Mouse (Mus musculus): ENCODE measurements around the gene Zscan12. TPM values are rescaled to one million over a fixed set of nuclear protein-coding genes. Genes with fewer than 3 reads are reported as not detected.

The Zscan12 gene
- polyA plus RNA-seq, 1 experiment from 2014 or later: 13.9 TPM

DNA sequence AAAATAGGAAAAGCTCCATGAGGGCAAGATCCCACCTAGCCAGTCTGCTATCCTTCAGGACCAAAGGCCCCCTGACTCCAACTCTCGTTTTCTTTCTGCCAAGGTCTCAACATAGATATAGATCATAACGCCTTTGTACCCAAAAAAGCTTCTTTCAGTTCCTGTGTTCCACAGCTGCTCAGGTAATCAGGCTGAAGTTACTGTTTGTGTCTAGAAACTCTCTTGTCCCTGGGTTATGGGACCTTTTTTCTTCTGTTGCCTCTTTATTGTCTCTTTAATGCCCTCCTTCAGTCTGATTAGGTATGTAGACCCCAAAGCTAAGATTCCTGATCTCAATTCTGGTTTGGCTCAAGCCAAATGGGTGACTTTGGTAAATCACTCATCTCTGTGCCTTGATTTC, 34.9 kb downstream of the Zscan12 start:
- no peak for ATAC-seq (ENCODE audit: low FRiP score, low TSS enrichment)
- WGBS: 89% methylated on average over 2 of the region's 2 CpGs

DNA sequence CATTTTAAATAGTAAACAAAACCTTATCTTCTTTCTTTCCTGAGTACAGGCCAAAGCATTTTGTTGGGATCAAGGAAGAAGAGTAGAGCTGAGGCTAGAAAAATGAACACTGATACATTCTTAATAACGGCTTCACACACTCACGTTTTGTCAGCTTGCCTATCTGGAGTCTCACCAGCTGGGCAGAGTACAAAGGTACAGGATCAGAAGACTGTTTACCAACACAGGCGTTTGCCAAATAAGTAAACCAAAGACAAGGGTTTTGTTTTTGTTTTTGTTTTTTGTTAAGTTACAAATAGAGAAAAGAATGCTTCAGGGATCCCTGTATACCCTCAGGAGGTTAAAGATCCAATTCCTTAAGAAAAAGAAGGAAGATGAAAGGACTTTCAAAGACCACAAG, 38.5 kb downstream of the Zscan12 start:
- peak overlapping the region; percentile 91 for H3K4me3 ChIP-seq (ENCODE audit: low read length)
- ATAC-seq (ENCODE audit: low FRiP score, low TSS enrichment): no peak
- peak overlapping the region; percentile 97 for H3K9ac ChIP-seq (replicated peaks; ENCODE audit: low read length)
- H3K36me3 ChIP-seq (ENCODE audit: insufficient read depth, low read length): peaks cover 22% of the 10 kb centered on the region
- H3K27ac ChIP-seq (ENCODE audit: low read length): no peak overlapping the region
- H3K4me2 ChIP-seq (replicated peaks; ENCODE audit: low read depth, low read length): peak overlapping the region; percentile 86
- WGBS: 78% methylated on average over 3 of the region's 3 CpGs
- no peaks in the 10 kb centered on the region for H3K9me3 ChIP-seq (ENCODE audit: low read length)
- peaks cover 14% of the 10 kb centered on the region for H3K4me1 ChIP-seq (ENCODE audit: insufficient read depth, low read length)
- no peaks in the 10 kb centered on the region for H3K27me3 ChIP-seq (ENCODE audit: insufficient read depth, low read length)

More for the DNA sequence above, 34.9 kb downstream of the Zscan12 start:
- no peak overlapping the region for H3K4me3 ChIP-seq (ENCODE audit: low read length)
- H3K4me2 ChIP-seq (replicated peaks; ENCODE audit: low read depth, low read length): no peak overlapping the region
- peaks cover 2% of the 10 kb centered on the region; the same call in 1 of the 2 replicates for H3K9me3 ChIP-seq (ENCODE audit: low read length)
- no peaks in the 10 kb centered on the region for H3K27me3 ChIP-seq (ENCODE audit: insufficient read depth, low read length)
- H3K27ac ChIP-seq (ENCODE audit: low read length): no peak overlapping the region
- peaks cover 14% of the 10 kb centered on the region for H3K4me1 ChIP-seq (ENCODE audit: insufficient read depth, low read length)
- no peak overlapping the region for H3K9ac ChIP-seq (replicated peaks; ENCODE audit: low read length)
- peaks cover 54% of the 10 kb centered on the region for H3K36me3 ChIP-seq (ENCODE audit: insufficient read depth, low read length)

DNA sequence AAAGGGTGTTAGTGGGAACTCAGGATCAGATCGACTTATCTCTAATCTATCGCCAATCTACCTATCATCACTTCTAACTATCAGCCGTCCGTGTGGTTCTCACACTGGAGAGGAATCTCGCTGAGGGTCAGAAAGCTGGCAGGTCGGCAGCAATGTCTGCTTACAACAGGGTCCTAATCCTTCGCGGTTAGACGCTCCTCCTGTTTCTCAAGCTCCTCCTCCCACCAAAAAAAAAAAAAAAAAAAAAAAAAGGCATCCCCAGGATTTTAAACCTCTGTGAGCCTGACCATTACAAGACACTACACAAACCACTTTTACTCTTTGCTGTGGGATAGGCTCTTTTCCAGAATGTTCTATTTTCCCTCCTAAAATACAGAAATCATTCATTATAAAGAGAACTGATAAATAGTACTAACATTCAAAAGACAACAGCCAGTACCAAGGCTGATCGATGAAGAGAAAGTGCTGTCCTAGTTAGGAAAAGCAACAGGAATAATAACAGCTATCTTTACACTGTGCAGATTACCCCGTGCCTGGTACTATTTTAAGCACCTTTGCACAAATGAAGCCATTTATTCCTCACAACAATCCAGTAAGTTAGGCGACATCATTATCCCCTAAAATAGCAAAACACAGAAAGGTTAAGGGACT, 39.1 kb downstream of the Zscan12 start:
- Histone ChIP-seq H3K9me3 (ENCODE audit: low read length) (no peaks in the 10 kb centered on the region), H3K4me2 (replicated peaks; ENCODE audit: low read depth, low read length) (peak overlapping the region; percentile 86), H3K4me3 (ENCODE audit: low read length) (peak overlapping the region; percentile 91), H3K4me1 (ENCODE audit: insufficient read depth, low read length) (peaks cover 14% of the 10 kb centered on the region), H3K27me3 (ENCODE audit: insufficient read depth, low read length) (no peaks in the 10 kb centered on the region), H3K27ac (ENCODE audit: low read length) (peak overlapping the region; percentile 82; the same call in 1 of the 2 replicates), H3K36me3 (ENCODE audit: insufficient read depth, low read length) (peaks cover 17% of the 10 kb centered on the region), H3K9ac (replicated peaks; ENCODE audit: low read length) (peak overlapping the region; percentile 97)
- 0 out of 2 replicates have a peak, but pooled peaks have one; percentile 28 for ATAC-seq (ENCODE audit: low FRiP score, low TSS enrichment)
- WGBS: 13% methylated on average over 12 of the region's 12 CpGs

DNA sequence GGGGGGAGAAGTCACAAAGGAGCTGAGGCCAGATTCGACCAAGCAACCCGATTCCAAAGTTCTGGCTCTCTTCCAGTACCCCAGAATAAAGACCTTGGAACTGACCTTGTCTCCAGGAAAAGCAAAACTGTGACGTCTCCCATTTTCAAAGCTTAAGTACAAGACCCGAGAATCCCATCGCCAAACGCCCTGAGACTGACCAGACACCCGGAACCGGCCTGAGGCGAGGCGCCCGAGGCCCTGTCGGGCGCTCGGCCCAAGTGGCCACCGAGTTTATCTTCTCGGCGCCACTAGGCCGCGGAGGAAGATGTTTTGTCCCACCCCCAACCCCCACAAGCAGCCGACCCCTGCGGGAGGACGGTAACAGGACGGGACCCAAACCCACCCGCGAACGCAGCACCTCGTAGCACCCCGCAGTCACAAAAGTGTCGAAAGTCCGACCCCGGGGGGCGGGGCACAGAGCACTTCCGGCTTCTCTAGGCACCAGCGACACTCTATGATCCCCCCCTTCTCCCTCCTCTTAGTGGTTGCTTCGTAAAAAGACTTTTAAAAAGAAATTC, 39.7 kb downstream of the Zscan12 start, which contains the start of gene Zkscan3:
Gene Zkscan3 (minus strand): TSS at position 469 of the 560 bp plus-strand sequence.
- H3K36me3 ChIP-seq (ENCODE audit: insufficient read depth, low read length): peaks cover 15% of the 10 kb centered on the region
- peaks cover 14% of the 10 kb centered on the region for H3K4me1 ChIP-seq (ENCODE audit: insufficient read depth, low read length)
- peak within 1 kb of the TSS; percentile 86 for H3K4me2 ChIP-seq (replicated peaks; ENCODE audit: low read depth, low read length)
- peak; percentile 97 for ATAC-seq (ENCODE audit: low FRiP score, low TSS enrichment)
- peak within 1 kb of the TSS; percentile 82 for H3K27ac ChIP-seq (ENCODE audit: low read length)
- no peaks in the 10 kb centered on the region for H3K27me3 ChIP-seq (ENCODE audit: insufficient read depth, low read length)
- no peaks in the 10 kb centered on the region for H3K9me3 ChIP-seq (ENCODE audit: low read length)
- WGBS: under 1% methylated on average over 35 of the region's 35 CpGs
- peak within 1 kb of the TSS; percentile 97 for H3K9ac ChIP-seq (replicated peaks; ENCODE audit: low read length)
- H3K4me3 ChIP-seq (ENCODE audit: low read length): peak within 1 kb of the TSS; percentile 91

DNA sequence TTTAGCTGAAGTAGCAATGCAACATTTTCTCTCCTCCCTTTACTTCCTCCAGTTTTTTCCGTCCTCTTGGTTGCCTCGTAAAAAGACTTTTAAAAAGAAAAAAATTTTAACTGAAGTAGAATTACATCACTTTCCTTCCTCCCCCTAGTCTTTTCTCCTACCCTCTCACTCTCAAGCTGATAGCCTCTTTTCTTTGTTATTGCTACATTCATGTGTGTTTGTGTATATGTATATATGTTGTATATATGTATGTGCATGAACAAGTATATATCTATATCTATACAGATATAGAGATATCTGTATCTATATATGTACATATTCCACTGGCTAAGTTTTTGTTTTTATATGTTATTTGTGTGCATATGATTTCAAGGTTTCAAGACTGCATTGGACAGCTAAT, 40.2 kb downstream of the Zscan12 start:
- peak overlapping the region; percentile 91 for H3K4me3 ChIP-seq (ENCODE audit: low read length)
- H3K27ac ChIP-seq (ENCODE audit: low read length): no peak overlapping the region; the same call in 1 of the 2 replicates
- WGBS: 3% methylated on average over 2 of the region's 2 CpGs
- H3K4me2 ChIP-seq (replicated peaks; ENCODE audit: low read depth, low read length): peak overlapping the region; percentile 86
- H3K9me3 ChIP-seq (ENCODE audit: low read length): no peaks in the 10 kb centered on the region
- H3K9ac ChIP-seq (replicated peaks; ENCODE audit: low read length): peak overlapping the region; percentile 97
- peak; percentile 43; the same call in 1 of the 2 replicates for ATAC-seq (ENCODE audit: low FRiP score, low TSS enrichment)
- peaks cover 11% of the 10 kb centered on the region for H3K36me3 ChIP-seq (ENCODE audit: insufficient read depth, low read length)
- H3K4me1 ChIP-seq (ENCODE audit: insufficient read depth, low read length): peaks cover 15% of the 10 kb centered on the region
- H3K27me3 ChIP-seq (ENCODE audit: insufficient read depth, low read length): no peaks in the 10 kb centered on the region

DNA sequence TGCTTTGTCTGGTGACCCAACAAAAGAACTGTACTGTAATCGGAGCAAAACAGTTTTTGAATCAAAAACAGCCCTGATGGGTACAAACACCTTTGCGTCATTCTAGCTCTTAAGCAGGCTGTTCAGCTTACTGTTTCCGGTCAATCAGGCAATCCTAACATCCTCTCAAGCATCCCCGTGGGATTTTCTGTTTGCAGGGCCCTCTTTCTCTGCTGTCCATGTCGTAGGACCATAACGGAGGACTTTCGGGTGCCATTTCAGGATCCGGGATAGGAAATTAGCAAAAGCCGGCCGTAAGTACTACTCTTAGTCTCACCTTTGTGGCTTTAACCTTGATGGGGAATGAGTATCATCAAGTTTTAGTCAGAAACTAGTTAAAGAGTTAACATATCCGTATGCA, 44.7 kb downstream of the Zscan12 start:
- ATAC-seq (ENCODE audit: low FRiP score, low TSS enrichment): no peak
- Histone ChIP-seq H3K4me3 (ENCODE audit: low read length) (peak overlapping the region; percentile 59; the same call in 1 of the 2 replicates), H3K4me2 (replicated peaks; ENCODE audit: low read depth, low read length) (peak overlapping the region; percentile 72; the same call in 1 of the 2 replicates), H3K27ac (ENCODE audit: low read length) (no peak overlapping the region), H3K9ac (replicated peaks; ENCODE audit: low read length) (no peak overlapping the region), H3K36me3 (ENCODE audit: insufficient read depth, low read length) (no peaks in the 10 kb centered on the region), H3K27me3 (ENCODE audit: insufficient read depth, low read length) (no peaks in the 10 kb centered on the region), H3K9me3 (ENCODE audit: low read length) (no peaks in the 10 kb centered on the region), H3K4me1 (ENCODE audit: insufficient read depth, low read length) (peaks cover 7% of the 10 kb centered on the region; the same call in 1 of the 2 replicates)
- WGBS: 80% methylated on average over 11 of the region's 11 CpGs

DNA sequence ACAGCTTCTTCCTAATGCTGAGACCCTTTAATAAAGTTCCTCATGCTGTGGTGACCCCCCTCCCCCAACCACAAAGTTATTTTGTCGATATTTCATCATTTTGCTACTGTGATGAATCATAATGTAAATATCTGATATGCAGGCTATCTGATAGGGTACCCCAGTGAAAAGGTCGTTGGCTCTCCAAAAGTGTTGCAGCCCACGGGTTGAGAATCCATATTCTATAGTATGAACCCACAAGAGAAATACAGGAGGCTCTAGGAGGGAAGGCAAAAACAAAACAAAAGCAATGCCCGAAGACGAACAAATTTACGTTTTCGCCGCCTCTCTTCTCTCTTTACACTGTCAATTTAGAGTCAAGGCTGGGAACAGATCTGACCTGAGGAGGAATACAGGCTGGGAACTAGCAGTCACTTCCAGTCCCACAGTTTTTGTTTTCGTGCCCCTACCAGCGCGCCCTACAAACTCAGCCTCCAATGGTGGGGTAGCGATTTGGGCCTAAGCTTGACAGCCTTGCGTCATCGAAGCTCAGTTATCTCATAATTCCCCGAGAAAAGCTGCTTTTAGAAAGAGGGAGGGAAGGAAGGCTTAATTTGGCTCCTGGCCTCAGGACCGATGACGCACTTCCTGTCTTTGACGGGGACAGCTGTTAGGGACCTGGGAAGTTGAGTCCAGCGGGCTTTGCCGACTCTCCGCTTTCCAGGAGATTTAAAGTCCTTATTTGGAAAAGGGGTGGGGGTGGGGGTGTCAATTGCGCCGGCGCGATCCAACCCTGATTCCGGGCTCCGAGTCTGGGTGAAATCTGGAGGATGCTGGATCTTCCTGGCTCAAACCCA, 45.6 kb downstream of the Zscan12 start:
- WGBS: 4% methylated on average over 26 of the region's 27 CpGs
- peaks cover 7% of the 10 kb centered on the region; the same call in 1 of the 2 replicates for H3K4me1 ChIP-seq (ENCODE audit: insufficient read depth, low read length)
- H3K4me3 ChIP-seq (ENCODE audit: low read length): peak overlapping the region; percentile 59
- H3K9ac ChIP-seq (replicated peaks; ENCODE audit: low read length): peak overlapping the region; percentile 73
- no peaks in the 10 kb centered on the region for H3K36me3 ChIP-seq (ENCODE audit: insufficient read depth, low read length)
- no peaks in the 10 kb centered on the region for H3K27me3 ChIP-seq (ENCODE audit: insufficient read depth, low read length)
- H3K9me3 ChIP-seq (ENCODE audit: low read length): no peaks in the 10 kb centered on the region
- H3K4me2 ChIP-seq (replicated peaks; ENCODE audit: low read depth, low read length): peak overlapping the region; percentile 72
- peak overlapping the region; percentile 76 for H3K27ac ChIP-seq (ENCODE audit: low read length)
- peak; percentile 98 for ATAC-seq (ENCODE audit: low FRiP score, low TSS enrichment)

DNA sequence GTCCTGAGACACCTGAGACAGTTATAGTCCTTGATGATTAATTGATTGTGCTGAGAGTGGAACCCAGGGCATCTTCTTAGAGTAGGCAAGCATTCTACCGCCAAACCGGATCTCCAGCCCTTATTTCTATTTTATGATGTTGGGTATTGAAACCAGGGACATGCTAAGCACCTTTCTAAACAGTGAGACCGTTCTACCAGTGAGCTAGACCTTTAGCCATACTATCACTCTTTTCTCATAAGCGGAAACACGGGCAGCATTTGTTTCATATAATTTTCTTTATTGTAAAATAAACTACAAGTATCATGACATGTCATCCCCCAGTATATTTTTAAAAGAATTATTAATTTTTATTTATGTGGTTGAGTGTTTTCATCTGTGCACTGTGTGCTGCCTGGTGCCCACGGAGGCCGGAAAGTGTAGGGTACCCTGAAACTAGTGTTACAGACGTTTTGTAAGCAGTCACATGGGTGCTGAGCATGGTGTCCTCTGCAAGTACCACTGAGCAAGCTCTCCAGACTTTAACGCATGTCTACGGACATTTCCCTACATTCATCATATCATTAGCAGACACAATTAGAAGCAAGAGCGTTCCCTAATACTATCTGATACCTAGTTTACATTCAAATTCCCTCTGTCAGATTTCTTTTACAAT, 46.3 kb downstream of the Zscan12 start:
- no peaks in the 10 kb centered on the region for H3K9me3 ChIP-seq (ENCODE audit: low read length)
- H3K27ac ChIP-seq (ENCODE audit: low read length): peak overlapping the region; percentile 76; the same call in 1 of the 2 replicates
- H3K4me2 ChIP-seq (replicated peaks; ENCODE audit: low read depth, low read length): peak overlapping the region; percentile 72
- WGBS: 55% methylated on average over 11 of the region's 11 CpGs
- peak overlapping the region; percentile 59 for H3K4me3 ChIP-seq (ENCODE audit: low read length)
- ATAC-seq (ENCODE audit: low FRiP score, low TSS enrichment): no peak
- no peaks in the 10 kb centered on the region for H3K36me3 ChIP-seq (ENCODE audit: insufficient read depth, low read length)
- H3K27me3 ChIP-seq (ENCODE audit: insufficient read depth, low read length): no peaks in the 10 kb centered on the region
- peaks cover 7% of the 10 kb centered on the region; the same call in 1 of the 2 replicates for H3K4me1 ChIP-seq (ENCODE audit: insufficient read depth, low read length)
- peak overlapping the region; percentile 73 for H3K9ac ChIP-seq (replicated peaks; ENCODE audit: low read length)
